Mouse (Mus musculus) left cerebral cortex, postnatal 25 days (tissue): ENCODE results near the gene Gm27021. TPM values are rescaled to one million over a fixed set of nuclear protein-coding genes. Genes with fewer than 3 reads are reported as not detected.

ENCODE experiments used
- DNase-seq, 2 experiments: peaks; one replicate each; pipeline ENCODE4 v3.0.0; 2022; ENCODE audit warnings: low spot score in 2 of 2, mixed read lengths in 1 of 2
- intact Hi-C: fragments of 180-260 bp; cut with DNase I; formaldehyde crosslinking; loops from one replicate; pipeline ENCODE4 v1.15.1; 2025
- total RNA-seq, 2 experiments: library from RNA; stranded (reverse); gene quantifications; 2 replicates each; pipeline ENCODE4 v1.2.3; 2021

Gene Gm27021
- total RNA-seq, 2 experiments from 2014 or later = 0.62 TPM; not detected in 1

DNA sequence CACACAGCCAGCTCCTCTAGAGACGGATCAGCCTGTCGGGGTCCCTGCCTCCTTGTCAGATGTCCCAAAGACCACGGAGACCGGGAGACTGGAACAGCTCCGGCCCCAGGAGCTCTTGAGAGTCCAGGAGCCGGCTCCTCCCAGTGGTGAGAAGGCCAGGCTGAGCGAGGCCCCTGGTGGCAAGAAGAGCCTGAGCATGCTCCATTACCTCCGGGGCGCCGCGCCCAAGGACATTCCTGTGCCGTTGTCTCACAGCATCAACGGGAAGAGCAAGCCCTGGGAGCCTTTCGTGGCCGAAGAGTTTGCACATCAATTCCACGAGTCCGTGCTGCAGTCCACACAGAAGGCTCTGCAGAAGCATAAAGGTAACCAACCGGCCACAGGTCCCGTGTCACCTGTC lies 92.9 kb downstream of the Gm27021 start:
- intact Hi-C loops = no loop called here
- no peak for DNase-seq

DNA sequence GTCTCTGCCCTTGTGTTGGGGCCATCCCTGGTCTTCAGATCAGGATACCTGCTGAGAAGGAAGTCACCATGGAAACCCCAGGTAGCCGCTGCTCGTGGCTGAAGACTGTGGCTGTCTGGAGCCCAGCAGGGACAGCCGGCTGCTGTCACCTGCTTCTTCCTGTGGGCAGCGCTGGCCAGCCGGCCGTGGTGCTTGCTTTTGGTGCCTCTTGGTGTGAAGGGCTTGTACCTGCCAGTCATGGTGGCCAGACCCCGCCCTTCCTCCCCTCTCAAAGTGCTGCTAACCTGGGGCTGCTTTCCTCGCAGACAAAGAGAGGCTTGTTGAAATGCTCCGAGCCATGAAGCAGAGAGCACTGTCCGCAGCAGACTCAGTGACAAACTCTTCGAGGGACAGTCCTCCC lies 94.0 kb downstream of the Gm27021 start:
- intact Hi-C loops = no loop called here
- DNase-seq = no peak

DNA sequence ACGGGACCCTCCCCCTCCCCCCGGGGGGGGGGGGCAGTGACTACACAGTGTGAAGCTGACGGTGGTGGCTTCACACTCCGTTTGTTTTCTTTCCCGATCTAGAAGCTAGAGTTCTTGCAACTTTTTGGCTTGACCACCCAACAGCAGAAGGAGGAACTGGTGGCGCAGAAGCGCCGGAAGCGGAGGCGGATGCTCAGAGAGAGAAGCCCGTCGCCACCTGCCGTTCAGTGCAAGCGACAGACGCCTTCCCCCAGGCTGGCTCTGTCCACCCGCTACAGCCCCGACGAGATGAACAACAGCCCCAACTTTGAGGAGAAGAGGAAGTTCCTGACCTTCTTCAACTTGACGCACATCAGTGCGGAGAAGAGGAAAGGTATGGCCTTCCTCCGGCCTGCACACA lies 95.3 kb downstream of the Gm27021 start:
- DNase-seq = peak in 1 of 2 experiments; percentile 77
- intact Hi-C loops = no loop called here

DNA sequence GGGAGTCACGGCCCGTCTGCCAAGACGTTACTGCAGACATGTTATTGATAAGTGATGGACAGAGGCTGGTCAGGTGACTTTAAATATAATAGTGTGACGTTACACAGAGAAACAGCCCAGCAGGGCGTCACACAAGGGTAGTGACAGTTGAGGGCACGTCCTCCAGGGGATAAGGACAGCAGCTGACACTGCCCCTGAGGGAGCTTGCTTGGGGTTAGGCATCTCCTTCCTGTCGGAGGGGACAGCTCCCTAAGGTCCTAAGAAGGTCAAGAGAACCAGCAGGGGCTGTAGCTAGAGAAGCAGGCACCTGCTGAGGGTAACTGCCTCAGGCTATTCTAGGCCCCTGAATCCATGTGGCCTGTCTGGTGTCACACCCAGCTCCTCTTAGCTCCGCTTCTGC lies 96.3 kb downstream of the Gm27021 start:
- DNase-seq = no peak
- intact Hi-C loops = no loop called here

DNA sequence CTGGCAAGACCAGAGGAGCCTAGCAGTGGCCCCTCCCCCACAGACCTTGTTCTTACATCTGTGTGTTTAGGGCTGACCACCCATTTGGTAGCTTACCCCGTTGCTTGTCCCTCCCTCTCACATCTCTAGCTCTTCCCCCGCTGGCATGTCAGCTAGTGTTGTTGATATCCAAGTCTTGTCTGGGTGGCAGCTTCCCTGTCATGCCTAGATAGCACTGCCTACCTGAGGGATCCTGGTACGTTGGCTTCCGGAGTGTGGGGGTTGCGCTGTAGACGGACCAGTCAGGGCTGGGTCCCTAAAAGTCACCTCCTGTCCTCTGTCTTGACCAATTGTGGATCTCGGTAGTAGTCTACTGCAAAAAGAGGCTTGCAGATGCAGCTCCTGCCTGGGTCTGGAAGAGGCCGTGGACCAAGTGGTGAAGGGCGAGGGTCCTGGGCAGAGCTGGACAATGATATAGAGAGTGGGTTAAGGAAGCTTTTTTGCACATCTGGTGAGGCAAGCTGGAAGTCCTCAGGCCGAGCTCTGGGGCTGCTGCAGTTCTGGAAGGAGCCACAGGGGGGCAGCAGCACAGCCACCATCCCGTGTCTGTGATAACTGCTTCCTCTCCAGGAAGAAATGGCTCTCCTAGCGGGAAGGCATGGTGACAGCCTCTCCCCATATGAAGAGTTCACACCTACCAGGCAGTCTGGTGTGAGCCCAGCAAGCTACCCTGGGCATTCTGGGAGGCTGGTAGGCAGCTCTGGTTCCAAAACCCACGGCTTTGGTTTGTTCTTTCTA lies 97.8 kb downstream of the Gm27021 start:
- intact Hi-C loops = no loop called here
- DNase-seq = peak; percentile 75 to 86

DNA sequence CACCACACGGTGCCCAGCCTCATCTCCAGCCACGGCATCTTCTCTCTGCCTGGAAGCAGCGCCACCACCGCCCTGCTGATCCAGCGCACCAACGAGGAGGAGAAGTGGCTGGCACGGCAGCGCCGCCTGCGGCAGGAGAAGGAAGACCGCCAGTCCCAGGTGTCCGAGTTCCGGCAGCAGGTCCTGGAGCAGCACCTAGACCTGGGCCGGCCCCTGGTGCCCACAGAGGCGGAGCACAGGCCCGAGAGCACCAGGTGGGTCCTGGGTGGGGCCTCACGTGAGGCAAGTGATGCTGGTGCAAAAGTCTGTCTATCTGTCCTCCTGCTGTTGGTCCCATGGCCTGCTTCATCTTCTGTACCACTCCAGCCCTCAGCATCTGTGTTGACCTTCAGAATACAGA lies 98.8 kb downstream of the Gm27021 start:
- intact Hi-C loops = no loop called here
- DNase-seq = no peak

DNA sequence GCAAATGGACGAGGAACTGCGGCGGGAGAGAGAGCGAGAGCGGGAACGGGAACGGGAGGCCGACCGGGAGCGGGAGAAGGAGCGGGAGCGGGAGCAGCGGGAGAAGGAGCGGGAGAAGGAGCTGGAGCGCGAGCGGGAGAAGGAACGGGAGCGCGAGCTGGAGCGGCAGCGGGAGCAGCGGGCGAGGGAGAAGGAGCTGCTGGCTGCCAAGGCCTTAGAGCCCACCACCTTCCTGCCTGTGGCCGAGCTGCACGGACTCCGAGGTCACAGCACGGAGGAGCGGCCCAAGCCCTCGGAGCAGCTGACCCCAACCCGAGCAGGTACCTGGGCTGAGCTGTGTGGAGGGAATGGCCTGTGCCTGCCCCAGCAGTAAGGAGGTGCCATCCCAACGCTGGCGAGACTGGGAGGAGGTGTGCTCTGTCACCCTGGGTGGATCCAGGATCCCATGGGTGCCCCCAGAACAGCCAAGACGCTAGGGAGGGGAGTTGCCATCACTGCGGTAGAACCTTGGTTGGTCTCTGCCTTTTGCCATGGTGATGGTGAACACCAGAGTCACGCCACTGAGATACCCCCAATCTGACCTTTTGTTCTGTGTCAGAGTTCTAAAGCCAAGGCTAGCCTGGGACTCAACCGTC lies 99.6 kb downstream of the Gm27021 start:
- intact Hi-C loops = no loop called here
- no peak for DNase-seq

DNA sequence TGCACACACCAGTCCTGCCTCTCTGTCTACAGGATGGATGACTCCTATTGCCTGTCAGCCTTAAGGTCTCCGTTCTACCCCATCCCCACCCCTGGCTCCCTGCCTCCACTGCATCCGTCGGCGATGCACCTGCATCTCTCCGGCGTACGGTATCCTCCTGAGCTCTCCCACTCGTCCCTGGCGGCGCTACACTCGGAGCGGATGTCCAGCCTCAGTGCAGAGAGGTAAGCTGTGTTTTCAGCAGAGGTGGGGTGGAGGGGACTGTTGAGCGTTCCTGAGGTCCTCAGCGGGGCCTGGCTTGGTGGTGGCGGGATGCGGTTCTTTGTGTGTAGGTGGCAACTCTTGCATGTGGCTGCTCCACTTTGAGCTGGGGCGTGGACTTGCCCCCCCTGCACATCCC lies 100.1 kb downstream of the Gm27021 start:
- intact Hi-C loops = no loop called here
- DNase-seq = no peak

DNA sequence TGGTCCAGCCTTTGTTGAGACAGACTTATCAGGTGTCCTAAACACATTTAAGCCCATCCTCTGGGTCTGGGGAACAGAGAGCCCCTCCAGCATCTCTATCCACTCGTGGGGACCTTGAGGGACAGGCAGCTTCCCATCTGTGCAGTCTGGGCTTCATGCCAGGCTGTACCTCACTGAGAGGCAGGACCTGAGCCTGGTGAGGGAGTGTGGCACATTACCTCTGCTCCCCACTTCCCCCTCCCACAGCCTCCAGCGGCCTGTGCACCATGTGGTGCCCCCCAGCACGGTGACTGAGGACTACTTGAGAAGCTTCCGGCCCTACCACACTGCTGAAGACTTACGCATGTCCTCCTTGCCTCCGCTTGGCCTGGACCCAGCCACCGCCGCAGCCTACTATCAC lies 101.2 kb downstream of the Gm27021 start:
- no peak for DNase-seq
- intact Hi-C loops = no loop called here

DNA sequence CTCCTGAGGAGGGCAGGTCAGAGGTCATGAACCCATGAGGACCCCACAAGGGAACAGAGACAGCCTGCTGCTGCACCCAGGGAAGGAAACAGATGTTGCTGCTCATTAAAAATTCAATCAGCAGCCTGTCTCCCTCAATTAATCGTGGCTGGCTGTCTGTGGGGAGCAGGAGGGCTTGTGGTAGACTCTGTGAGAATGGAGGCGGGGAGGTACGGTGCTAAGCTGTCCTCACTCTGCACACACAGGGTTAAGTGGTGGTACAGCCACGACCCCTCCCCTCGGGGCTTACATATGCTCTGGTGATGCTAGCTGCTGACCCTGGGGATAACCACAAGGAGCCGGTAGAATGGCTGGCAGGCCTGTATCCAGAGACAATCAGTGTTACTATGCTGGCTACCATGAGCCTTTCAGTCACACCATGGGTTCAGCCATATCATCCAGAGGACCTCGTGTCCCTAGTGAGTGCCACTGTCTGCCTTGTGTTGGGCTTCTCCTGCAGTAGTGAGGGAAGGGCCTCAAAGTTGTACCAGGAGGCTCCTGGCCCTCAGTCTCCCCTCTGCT lies 102.6 kb downstream of the Gm27021 start:
- intact Hi-C loops = no loop called here
- no peak for DNase-seq

DNA sequence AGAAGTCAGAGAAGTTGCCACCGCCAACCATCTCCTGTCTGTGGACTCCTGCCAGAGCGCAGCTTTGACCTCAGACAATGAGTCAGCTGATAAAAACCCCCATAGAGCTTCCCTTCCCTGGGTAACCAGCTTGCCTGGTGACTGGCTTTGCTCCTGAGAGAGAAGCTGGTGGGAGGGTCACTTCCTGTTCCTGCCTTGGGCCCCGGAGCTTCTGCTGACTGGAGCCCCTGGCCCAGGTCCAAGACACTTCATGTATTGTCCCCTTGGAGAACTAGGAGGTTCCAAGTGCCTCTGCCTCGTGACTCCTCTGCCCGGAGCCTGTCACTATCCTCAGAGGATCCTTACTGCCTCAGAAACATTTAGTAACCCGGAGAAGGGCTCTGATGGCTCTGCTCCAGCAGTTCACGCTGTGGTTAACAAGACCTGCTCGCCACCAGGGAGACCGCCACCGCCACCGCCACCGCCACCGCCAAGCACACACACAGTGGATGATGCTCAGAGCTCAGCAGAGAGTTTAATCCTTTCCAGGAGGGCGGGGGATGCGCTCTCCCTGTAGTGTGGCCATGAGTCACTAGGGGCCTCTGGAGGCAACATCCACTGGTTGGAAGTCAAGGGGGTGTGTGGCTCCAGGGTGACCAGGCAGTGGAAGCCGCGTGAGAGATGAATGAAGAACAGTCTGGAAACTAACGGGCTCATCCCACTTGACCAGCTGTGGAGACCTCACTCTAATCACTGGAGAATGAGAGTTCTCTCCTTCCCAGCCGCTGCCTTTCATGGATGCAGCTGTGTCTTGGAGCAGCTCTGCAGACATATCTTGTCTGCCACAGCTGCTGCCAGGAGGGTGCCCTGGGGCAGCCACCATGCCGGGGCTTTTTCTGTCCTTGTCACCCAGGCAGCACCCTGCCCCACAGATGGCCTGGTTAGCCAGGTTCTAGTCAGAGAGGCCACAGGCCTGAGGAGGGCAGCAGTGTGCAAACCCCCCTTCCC lies 103.7 kb downstream of the Gm27021 start:
- DNase-seq = peak; percentile 64 to 75
- intact Hi-C loops = no loop called here

DNA sequence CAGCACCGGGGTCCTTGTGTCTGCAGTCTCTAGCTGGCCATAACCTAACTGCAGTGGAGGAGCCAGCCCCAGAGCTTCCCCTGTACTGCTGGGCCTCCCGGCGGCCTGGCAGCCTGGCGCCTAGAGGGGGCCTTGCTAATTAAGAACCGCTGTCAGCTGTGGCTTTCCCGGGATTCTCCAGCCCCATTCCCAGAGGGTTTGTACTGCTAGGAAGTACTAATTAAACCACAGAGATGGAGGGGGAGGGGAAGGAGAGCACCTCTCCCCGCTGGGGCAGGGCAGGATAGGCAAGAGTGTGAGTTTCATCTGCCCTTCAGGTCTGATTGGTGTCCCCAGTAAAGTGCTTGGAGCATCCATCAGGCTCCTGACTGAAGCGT lies 104.5 kb downstream of the Gm27021 start:
- intact Hi-C loops = no loop called here
- no peak for DNase-seq

DNA sequence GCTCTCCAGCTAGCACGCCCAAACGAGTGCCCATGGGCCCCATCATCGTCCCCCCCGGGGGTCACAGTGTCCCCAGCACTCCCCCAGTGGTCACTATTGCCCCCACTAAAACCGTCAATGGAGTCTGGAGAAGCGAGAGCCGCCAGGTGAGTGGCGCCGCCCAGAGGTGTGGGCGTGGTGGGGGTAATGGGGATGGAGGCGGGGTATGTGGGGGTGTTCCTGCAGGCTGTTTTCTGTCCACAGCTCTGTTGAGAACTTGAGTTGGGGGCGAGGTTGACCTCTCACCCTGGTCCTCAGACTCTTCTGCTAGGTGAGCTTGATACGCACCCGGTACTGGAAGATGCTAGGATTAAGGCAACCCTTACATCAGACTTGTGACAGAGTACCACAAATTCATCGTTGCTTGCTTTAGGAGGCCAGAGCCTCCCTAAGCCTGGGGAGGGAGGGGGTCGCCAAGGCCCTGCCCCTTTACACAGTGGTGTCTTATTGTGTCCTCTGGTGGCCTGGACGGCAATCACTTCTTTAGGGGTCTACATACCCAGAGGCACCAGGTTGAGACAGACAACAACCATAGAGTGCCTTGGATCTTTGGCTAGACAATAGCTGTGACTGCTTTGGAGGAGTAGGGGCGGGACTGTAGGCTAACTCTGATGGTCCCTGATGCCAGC lies 105.1 kb downstream of the Gm27021 start:
- intact Hi-C loops = no loop called here
- no peak for DNase-seq

DNA sequence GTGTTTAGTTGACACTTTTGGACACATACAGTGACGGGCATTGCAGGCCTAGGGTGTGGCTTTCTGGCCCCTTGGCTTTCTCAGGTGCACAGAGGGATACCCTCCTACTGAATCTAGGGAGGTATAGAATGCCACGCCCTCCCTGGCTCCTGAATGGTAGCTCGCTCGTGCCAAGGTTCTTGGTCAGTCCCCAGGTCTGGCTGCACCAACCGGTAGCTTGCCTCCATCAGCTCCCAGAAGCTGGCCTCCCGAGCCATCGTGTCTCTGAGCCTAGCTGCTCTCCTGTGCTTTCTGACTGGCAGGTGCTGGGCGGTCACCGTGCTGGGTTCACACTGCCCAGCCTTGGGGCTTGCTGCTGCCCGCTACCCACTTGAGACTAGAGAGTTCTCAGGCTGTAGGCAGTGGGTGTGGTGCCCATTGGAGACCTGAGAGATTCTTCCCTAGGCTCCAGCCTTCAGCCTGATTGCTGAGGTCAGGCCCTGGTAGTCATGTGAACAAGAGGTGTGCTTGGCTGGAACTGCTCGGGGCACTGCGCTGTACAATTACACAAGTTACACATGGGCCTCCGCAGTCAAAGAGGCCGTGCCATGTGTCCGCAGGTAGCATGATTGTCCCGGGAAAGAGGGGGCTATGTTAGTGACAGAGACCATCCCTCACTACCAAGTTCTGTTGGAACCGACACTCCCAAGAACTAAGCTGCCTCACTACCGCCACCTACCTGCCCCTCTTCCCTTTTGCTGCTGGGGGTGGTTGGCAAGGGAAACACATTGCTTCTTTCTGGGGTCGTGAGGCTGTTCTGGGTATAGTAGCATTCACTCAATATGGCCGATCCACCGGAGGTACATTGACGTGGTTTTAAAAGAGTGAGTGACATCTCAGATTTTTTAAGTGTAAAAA lies 106.1 kb downstream of the Gm27021 start:
- intact Hi-C loops = no loop called here
- DNase-seq = no peak

DNA sequence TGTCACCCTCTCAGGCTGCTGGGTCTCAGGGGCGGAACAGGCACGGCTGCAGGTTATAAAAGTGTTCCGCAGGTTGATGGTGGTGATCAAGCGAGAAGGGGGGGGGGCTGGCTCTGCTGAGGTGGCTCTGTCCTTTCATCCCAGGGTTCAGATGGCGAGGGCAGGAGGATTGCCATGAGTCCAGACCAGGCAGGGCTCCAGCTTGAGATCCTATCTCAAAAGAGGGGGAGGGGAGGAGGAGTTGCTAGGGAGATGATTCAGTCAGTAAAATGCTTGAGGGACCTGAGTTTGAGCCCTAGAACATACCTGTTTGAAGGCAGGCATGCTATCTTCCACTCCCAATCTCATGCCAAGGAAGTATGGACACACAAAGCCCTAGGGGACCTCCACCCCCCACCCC lies 107.3 kb downstream of the Gm27021 start:
- intact Hi-C loops = no loop called here
- DNase-seq = no peak

DNA sequence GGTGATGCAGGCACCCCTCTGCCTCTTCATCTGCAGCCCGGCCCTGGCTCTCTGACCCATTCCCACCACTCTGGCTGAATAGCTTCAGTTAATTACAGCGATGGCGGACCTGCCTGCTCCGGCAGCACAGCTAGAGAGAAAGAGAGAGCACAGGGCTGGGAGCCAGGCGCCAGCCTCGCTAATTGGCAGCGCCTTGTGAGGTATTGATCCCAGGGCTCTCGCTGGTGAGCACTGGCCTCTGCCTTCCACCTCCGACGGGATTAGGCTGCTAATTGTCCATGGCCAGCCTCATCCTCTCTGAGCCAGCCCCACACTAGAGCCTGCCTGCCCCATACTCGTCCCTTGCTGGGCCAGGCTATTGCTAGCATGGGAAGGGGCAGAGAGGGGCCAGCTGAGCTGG lies 108.2 kb downstream of the Gm27021 start:
- intact Hi-C loops = no loop called here

More for the DNA sequence above, 108.2 kb downstream of the Gm27021 start:
- no peak for DNase-seq
